Mouse (Mus musculus) MEL (cell line): Measurements from ENCODE around the gene Anapc15.

Experiments used
- BHLHE40 ChIP-seq: IDR thresholded peaks from 2 replicates; pipeline ENCODE4 v1.6.1; 2012; ENCODE audit warnings: low read depth, mild to moderate bottlenecking, inconsistent platforms, low read length, improper control_type of control experiment, borderline replicate concordance
- CHD2 ChIP-seq: IDR thresholded peaks from 2 replicates; pipeline ENCODE4 v1.6.1; 2011; ENCODE audit warnings: low read length, improper control_type of control experiment
- CTCF ChIP-seq, 3 experiments: IDR thresholded peaks in 2 of 3; conservative IDR thresholded peaks in 1 of 3; 2 replicates each; pipeline ENCODE4 v1.5.1; 2011 to 2012; ENCODE audit warnings: low read length in 3 of 3, low read depth in 2 of 3, mild to moderate bottlenecking in 2 of 3, improper control_type of control experiment in 1 of 3, inconsistent platforms in 1 of 3, mixed read lengths in 1 of 3, moderate library complexity in 1 of 3; ENCODE audit not compliant: control insufficient read depth in 1 of 3, insufficient read depth in 1 of 3, poor library complexity in 1 of 3, severe bottlenecking in 1 of 3
- ELF1 ChIP-seq: IDR thresholded peaks from 2 replicates; pipeline ENCODE4 v1.6.1; 2014; ENCODE audit warnings: low read depth, mild to moderate bottlenecking, inconsistent platforms, low read length, improper control_type of control experiment, moderate library complexity
- EP300 ChIP-seq, 2 experiments: IDR thresholded peaks; 2 replicates each; pipeline ENCODE4 v1.6.1; 2011; ENCODE audit warnings: improper control_type of control experiment in 2 of 2, low read length in 2 of 2, low read depth in 1 of 2, mild to moderate bottlenecking in 1 of 2
- GATA1 ChIP-seq: IDR thresholded peaks from 2 replicates; pipeline ENCODE4 v1.6.1; 2011; ENCODE audit warnings: low read depth, low read length, improper control_type of control experiment
- HCFC1 ChIP-seq: IDR thresholded peaks from 2 replicates; pipeline ENCODE4 v1.6.1; 2012; ENCODE audit warnings: low read depth, mild to moderate bottlenecking, inconsistent platforms, low read length, improper control_type of control experiment, moderate library complexity
- POLR2A ChIP-seq, 2 experiments: IDR thresholded peaks; 2 replicates each; pipeline ENCODE4 v1.6.1; 2011 to 2012; ENCODE audit warnings: low read length in 2 of 2, mild to moderate bottlenecking in 2 of 2, control low read depth in 1 of 2, improper control_type of control experiment in 1 of 2, low read depth in 1 of 2, moderate library complexity in 1 of 2; ENCODE audit not compliant: control insufficient read depth in 1 of 2, insufficient read depth in 1 of 2, poor library complexity in 1 of 2
- POLR2AphosphoS5 ChIP-seq: IDR thresholded peaks from 2 replicates; pipeline ENCODE4 v1.6.1; 2012; ENCODE audit warnings: low read depth, borderline replicate concordance, mild to moderate bottlenecking, inconsistent platforms, low read length, moderate library complexity, mixed read lengths
- RCOR1 ChIP-seq: IDR thresholded peaks from 2 replicates; pipeline ENCODE4 v1.6.1; 2012; ENCODE audit warnings: low read depth, mild to moderate bottlenecking, inconsistent platforms, low read length, improper control_type of control experiment
- TAL1 ChIP-seq: IDR thresholded peaks from 2 replicates; pipeline ENCODE4 v1.6.1; 2012; ENCODE audit warnings: mild to moderate bottlenecking, inconsistent platforms, low read length, moderate library complexity, mixed read lengths
- UBTF ChIP-seq: IDR thresholded peaks from 2 replicates; pipeline ENCODE4 v1.6.1; 2012; ENCODE audit warnings: low read depth, mild to moderate bottlenecking, inconsistent platforms, low read length, improper control_type of control experiment, moderate library complexity, borderline replicate concordance; ENCODE audit not compliant: insufficient read depth
- ZMIZ1 ChIP-seq: IDR thresholded peaks from 2 replicates; pipeline ENCODE4 v1.6.1; 2012; ENCODE audit warnings: low read depth, mild to moderate bottlenecking, inconsistent platforms, low read length, improper control_type of control experiment, moderate library complexity

GRCm38 (mm10) chr7:101905561-101906286, 42.2 kb downstream of the Anapc15 start, which contains the start of gene Lamtor1:
- TF ChIP-seq UBTF (no peak), GATA1 (peak; percentile 4; the same call in 1 of the 2 replicates), EP300 (IDR thresholded peaks at IDR 0.05; ENCODE audit: low read depth in 1 of 2, low read length in 2 of 2) (peak in 1 of 2 experiments; percentile 52; a peak in 2 of 4 replicates), CTCF (IDR thresholded peaks at IDR 0.05 in 2 of 3, conservative IDR thresholded peaks at IDR 0.05 in 1 of 3; ENCODE audit: control insufficient read depth in 1 of 3, insufficient read depth in 1 of 3, low read depth in 2 of 3, low read length in 3 of 3, poor library complexity in 1 of 3, severe bottlenecking in 1 of 3) (no peak), ZMIZ1 (peak; percentile 91), HCFC1 (peak; percentile 88), ELF1 (peak; percentile 90), BHLHE40 (peak; percentile 98), RCOR1 (no peak), CHD2 (peak; percentile 67), POLR2A (IDR thresholded peaks at IDR 0.05; ENCODE audit: control insufficient read depth in 1 of 2, insufficient read depth in 1 of 2, low read depth in 1 of 2, low read length in 2 of 2, poor library complexity in 1 of 2) (peak; percentile 73 to 90), POLR2AphosphoS5 (peak; percentile 65; the same call in 1 of the 2 replicates), TAL1 (0 out of 2 replicates have a peak, but pooled peaks have one; percentile 3)
